Mouse (Mus musculus): ENCODE data around the gene Abcc8. TPM values are rescaled to one million over a fixed set of nuclear protein-coding genes. Genes with fewer than 3 reads are reported as not detected.
A peak's percentile ranks its signal among the peaks of the same experiment; 100 is the strongest.

The Abcc8 gene
- polyA plus RNA-seq, 1 experiment from 2014 or later, result 1.8 TPM

GRCm38 (mm10) chr7:46131266-46131665 is 48.6 kb downstream of the Abcc8 start:
- H3K27me3 ChIP-seq (replicated peaks; ENCODE audit: control insufficient read depth, insufficient read depth, low read length), result 0 out of 2 replicates have a peak, but pooled peaks cover 3% of the 10 kb centered on the region
- no peaks in the 10 kb centered on the region for H3K4me1 ChIP-seq (replicated peaks; ENCODE audit: control insufficient read depth, insufficient read depth, low read length)
- no peaks in the 10 kb centered on the region for H3K9me3 ChIP-seq (ENCODE audit: control insufficient read depth)
- no peak overlapping the region for H3K9ac ChIP-seq (ENCODE audit: low read depth, low read length)
- H3K27ac ChIP-seq (ENCODE audit: low read depth, low read length), result no peak overlapping the region
- no peak overlapping the region for H3K4me3 ChIP-seq (ENCODE audit: low read depth, low read length)
- TF ChIP-seq CTCF (IDR thresholded peaks at IDR 0.05; ENCODE audit: low read depth), result no peak
- peak; percentile 68 for ATAC-seq
- H3K36me3 ChIP-seq (ENCODE audit: control insufficient read depth, insufficient read depth), result no peaks in the 10 kb centered on the region
- no peak overlapping the region for H3K4me2 ChIP-seq (replicated peaks; ENCODE audit: low read depth)
- 34% methylated on average over 3 of the region's 3 CpGs for WGBS

GRCm38 (mm10) chr7:46130723-46131122 is 49.1 kb downstream of the Abcc8 start:
- WGBS, result 47% methylated on average over 7 of the region's 7 CpGs
- H3K27ac ChIP-seq (ENCODE audit: low read depth, low read length), result no peak overlapping the region

GRCm38 (mm10) chr7:46129463-46130179 is 50.2 kb downstream of the Abcc8 start:
- Histone ChIP-seq H3K4me3 (ENCODE audit: low read depth, low read length) (no peak overlapping the region), H3K4me2 (replicated peaks; ENCODE audit: low read depth) (no peak overlapping the region), H3K9ac (ENCODE audit: low read depth, low read length) (no peak overlapping the region), H3K27ac (ENCODE audit: low read depth, low read length) (no peak overlapping the region), H3K27me3 (replicated peaks; ENCODE audit: control insufficient read depth, insufficient read depth, low read length) (0 out of 2 replicates have a peak, but pooled peaks cover 3% of the 10 kb centered on the region), H3K4me1 (replicated peaks; ENCODE audit: control insufficient read depth, insufficient read depth, low read length) (no peaks in the 10 kb centered on the region), H3K9me3 (ENCODE audit: control insufficient read depth) (no peaks in the 10 kb centered on the region), H3K36me3 (ENCODE audit: control insufficient read depth, insufficient read depth) (no peaks in the 10 kb centered on the region)
- 48% methylated on average over 7 of the region's 7 CpGs for WGBS
- TF ChIP-seq CTCF (IDR thresholded peaks at IDR 0.05; ENCODE audit: low read depth), result no peak
- ATAC-seq, result peak; percentile 46; the same call in 1 of the 2 replicates

More at GRCm38 (mm10) chr7:46130723-46131122, 49.1 kb downstream of the Abcc8 start:
- H3K4me2 ChIP-seq (replicated peaks; ENCODE audit: low read depth), result no peak overlapping the region
- no peak overlapping the region for H3K4me3 ChIP-seq (ENCODE audit: low read depth, low read length)
- H3K4me1 ChIP-seq (replicated peaks; ENCODE audit: control insufficient read depth, insufficient read depth, low read length), result no peaks in the 10 kb centered on the region
- H3K9me3 ChIP-seq (ENCODE audit: control insufficient read depth), result no peaks in the 10 kb centered on the region
- TF ChIP-seq CTCF (IDR thresholded peaks at IDR 0.05; ENCODE audit: low read depth), result no peak
- H3K9ac ChIP-seq (ENCODE audit: low read depth, low read length), result no peak overlapping the region
- H3K36me3 ChIP-seq (ENCODE audit: control insufficient read depth, insufficient read depth), result no peaks in the 10 kb centered on the region
- 0 out of 2 replicates have a peak, but pooled peaks cover 3% of the 10 kb centered on the region for H3K27me3 ChIP-seq (replicated peaks; ENCODE audit: control insufficient read depth, insufficient read depth, low read length)
- ATAC-seq, result peak; percentile 21

GRCm38 (mm10) chr7:46128196-46128595 is 51.6 kb downstream of the Abcc8 start:
- Histone ChIP-seq H3K27ac (ENCODE audit: low read depth, low read length) (no peak overlapping the region), H3K27me3 (replicated peaks; ENCODE audit: control insufficient read depth, insufficient read depth, low read length) (no peaks in the 10 kb centered on the region), H3K4me3 (ENCODE audit: low read depth, low read length) (no peak overlapping the region), H3K9ac (ENCODE audit: low read depth, low read length) (no peak overlapping the region), H3K36me3 (ENCODE audit: control insufficient read depth, insufficient read depth) (no peaks in the 10 kb centered on the region), H3K9me3 (ENCODE audit: control insufficient read depth) (no peaks in the 10 kb centered on the region), H3K4me2 (replicated peaks; ENCODE audit: low read depth) (no peak overlapping the region), H3K4me1 (replicated peaks; ENCODE audit: control insufficient read depth, insufficient read depth, low read length) (no peaks in the 10 kb centered on the region)
- TF ChIP-seq CTCF (IDR thresholded peaks at IDR 0.05; ENCODE audit: low read depth), result no peak
- WGBS, result 31% methylated on average over 7 of the region's 7 CpGs
- ATAC-seq, result no peak

- Histone ChIP-seq H3K27ac (ENCODE audit: low read depth, low read length) (no peak overlapping the region), H3K4me2 (replicated peaks; ENCODE audit: low read depth) (no peak overlapping the region), H3K9ac (ENCODE audit: low read depth, low read length) (no peak overlapping the region), H3K4me3 (ENCODE audit: low read depth, low read length) (no peak overlapping the region), H3K4me1 (replicated peaks; ENCODE audit: control insufficient read depth, insufficient read depth, low read length) (no peaks in the 10 kb centered on the region), H3K36me3 (ENCODE audit: control insufficient read depth, insufficient read depth) (no peaks in the 10 kb centered on the region), H3K27me3 (replicated peaks; ENCODE audit: control insufficient read depth, insufficient read depth, low read length) (no peaks in the 10 kb centered on the region), H3K9me3 (ENCODE audit: control insufficient read depth) (no peaks in the 10 kb centered on the region)
- 85% methylated on average over 11 of the region's 11 CpGs for WGBS
- TF ChIP-seq CTCF (IDR thresholded peaks at IDR 0.05; ENCODE audit: low read depth), result no peak
- no peak for ATAC-seq
Observed at GRCm38 (mm10) chr7:46125340-46125739, 54.5 kb downstream of the Abcc8 start.

- 74% methylated on average over 6 of the region's 6 CpGs for WGBS
Observed at GRCm38 (mm10) chr7:46124460-46124859, 55.4 kb downstream of the Abcc8 start.

More at GRCm38 (mm10) chr7:46124460-46124859, 55.4 kb downstream of the Abcc8 start:
- Histone ChIP-seq H3K9me3 (ENCODE audit: control insufficient read depth) (no peaks in the 10 kb centered on the region), H3K9ac (ENCODE audit: low read depth, low read length) (no peak overlapping the region), H3K4me3 (ENCODE audit: low read depth, low read length) (no peak overlapping the region), H3K27ac (ENCODE audit: low read depth, low read length) (no peak overlapping the region), H3K4me2 (replicated peaks; ENCODE audit: low read depth) (no peak overlapping the region), H3K27me3 (replicated peaks; ENCODE audit: control insufficient read depth, insufficient read depth, low read length) (no peaks in the 10 kb centered on the region), H3K4me1 (replicated peaks; ENCODE audit: control insufficient read depth, insufficient read depth, low read length) (no peaks in the 10 kb centered on the region), H3K36me3 (ENCODE audit: control insufficient read depth, insufficient read depth) (no peaks in the 10 kb centered on the region)
- no peak for ATAC-seq
- TF ChIP-seq CTCF (IDR thresholded peaks at IDR 0.05; ENCODE audit: low read depth), result no peak

Data from intestine, postnatal 0 days (tissue).